Mouse (Mus musculus): ENCODE measurements at regions not wholly inside any gene's neighbourhood (a gene's known extent, or its start where the extent isn't known, plus 50 kb on each side); places are given as distances from the start of the nearest gene placed in this dataset.
A peak's percentile ranks its signal among the peaks of the same experiment; 100 is the strongest.

DNA sequence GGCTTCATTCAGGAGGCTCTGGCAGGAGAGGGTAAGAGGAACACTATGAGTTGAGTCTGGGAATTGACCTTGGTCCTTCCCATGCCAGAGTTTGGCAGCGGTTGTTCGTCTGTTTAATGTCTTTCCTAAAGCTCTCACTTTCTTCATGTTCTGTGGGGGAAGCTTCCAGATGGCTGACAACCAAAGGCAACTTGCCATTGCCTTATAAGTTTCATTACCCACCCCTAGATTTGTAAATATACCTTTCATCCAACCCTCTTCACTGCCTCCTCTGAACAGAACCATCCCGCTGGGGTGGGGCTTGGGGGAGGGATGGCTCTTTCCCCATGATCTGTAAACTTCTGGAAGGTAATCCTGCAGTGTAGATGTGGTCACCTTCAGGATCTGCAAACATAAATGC lies 109.7 kb upstream of the Tmc3 start:
- DNase-seq (ENCODE audit: extremely low spot score, low spot score) = no peak

DNA sequence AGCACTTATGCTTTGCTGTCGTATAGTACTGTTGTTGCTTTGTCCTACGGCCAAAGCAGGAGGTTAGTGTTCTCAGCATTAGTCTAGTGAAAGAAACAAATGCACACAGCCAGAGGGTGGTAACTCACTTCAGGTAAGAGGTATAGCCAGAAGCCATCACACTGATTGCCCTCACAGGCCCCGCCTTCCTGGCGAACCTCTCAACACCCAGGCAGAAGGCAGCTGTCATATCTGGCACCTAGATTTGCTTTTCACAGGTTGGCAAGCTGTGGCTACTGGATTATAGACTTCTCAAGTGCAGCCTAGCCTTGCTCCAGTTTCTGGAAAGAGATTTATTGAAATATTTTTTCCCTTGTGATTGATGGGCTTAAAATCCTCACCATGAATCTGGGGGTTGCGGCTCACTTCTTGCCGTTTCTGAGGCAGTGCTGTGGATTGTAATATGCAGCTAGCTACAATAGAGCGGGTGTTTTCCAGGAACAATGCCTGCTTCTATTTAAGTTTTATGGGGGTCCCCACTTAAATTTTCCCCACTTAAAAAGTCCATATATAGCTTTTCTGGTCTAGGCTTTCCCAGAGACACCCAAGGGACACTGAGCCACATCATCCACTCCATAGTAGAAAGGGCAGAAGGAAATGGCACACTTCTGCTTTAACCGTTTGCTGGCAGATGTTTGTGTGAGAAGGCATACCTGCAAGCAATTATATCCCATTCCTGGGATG lies 109.1 kb upstream of the Tmc3 start:
- no peak for DNase-seq (ENCODE audit: extremely low spot score, low spot score)

DNA sequence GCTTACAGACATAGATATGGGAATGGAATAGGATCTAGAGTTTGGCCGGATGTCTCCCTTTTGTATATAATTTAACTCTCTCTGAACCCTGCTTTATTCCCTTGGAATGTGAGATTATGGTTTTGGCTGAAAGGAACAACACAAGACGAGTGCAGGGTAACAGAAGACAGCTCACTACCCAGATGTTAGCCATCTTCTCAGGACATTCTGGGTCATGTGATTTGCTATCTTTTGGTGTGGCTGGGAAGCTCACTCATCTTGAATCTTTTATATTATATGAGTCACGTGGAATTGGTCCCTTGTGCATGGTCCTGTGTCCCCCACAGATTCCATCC lies 108.6 kb upstream of the Tmc3 start:
- no peak for DNase-seq (ENCODE audit: extremely low spot score, low spot score)

DNA sequence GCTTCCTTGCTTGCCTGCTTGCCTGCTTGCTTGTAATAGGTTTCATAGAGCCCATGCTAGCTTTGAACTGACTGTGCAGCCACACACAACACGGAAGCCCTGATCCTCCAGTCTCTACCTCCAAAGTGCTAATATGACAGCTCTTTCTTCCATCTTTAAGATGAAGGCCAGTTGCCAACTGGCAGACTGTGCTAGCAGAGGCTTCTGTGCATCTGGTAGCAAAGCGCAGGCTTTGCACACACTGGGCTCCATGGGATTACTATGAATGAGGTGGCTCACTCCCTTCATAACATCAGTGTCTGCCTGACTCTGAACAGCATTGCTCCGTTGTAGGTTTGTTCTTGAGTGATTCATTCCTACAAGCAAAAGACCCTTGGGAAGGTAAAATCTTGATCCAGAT lies 107.9 kb upstream of the Tmc3 start:
- no peak for DNase-seq (ENCODE audit: extremely low spot score, low spot score)

DNA sequence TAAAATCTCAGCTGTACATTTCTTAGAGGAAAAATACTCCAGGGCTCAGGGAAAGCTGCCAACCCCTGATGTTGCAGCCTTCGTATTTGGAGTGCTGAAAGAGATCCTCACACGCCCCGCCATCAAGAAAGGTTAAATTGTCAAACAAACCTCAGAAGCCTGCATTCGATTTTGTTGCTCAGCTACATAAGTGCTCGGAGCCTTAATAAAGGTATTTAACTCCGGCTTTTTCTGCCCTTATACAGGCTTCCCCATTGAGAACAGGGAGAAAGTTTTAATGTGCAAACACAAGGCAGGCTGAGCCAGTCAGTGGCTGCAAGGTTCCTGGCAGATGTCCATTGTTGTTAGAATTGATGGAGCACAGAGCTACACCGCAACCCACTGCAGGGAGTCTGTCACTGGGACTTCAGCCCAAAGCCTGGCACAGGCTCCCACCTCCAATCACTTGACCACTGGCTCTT lies 107.0 kb upstream of the Tmc3 start:
- DNase-seq (ENCODE audit: extremely low spot score, low spot score) = peak; percentile 11

DNA sequence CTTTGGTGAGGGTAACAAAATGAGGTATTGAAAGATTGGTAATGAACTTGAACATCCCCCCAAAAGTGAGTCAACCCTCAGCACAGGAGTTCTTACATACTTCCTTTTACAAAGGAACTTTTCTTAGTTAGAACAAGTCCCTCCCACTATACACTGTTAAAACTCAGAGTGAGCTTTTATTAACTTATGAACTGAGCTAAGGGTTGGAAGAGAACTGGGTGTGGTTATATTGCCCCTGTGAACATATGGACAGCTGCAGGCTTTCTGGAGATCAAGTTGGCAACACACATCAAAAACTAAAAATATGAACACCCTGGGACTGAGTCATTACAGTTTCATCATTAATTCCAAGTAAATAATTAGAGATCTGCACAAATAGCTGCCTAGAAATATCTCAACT lies 103.1 kb upstream of the Tmc3 start:
- no peak for DNase-seq (ENCODE audit: extremely low spot score, low spot score)

DNA sequence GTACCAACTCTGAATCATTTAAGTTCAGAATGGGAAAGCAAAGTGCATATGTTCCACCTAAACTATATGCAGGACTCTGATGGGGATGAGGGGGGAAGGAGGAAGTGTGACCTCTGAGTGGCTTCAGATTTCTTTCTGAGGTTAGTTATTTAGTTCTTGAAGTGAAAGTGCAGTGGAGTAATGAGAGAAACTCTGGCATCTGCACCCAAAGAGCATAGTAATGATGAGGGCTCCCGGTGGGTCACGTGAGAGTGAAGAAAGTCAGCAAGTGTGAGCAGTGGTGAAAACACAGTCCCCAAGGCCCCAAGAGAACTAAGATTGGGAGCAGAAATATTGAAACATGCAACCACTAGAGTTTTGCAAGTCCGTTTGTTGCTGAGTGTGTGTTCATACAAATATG lies 102.5 kb upstream of the Tmc3 start:
- no peak for DNase-seq (ENCODE audit: extremely low spot score, low spot score)

DNA sequence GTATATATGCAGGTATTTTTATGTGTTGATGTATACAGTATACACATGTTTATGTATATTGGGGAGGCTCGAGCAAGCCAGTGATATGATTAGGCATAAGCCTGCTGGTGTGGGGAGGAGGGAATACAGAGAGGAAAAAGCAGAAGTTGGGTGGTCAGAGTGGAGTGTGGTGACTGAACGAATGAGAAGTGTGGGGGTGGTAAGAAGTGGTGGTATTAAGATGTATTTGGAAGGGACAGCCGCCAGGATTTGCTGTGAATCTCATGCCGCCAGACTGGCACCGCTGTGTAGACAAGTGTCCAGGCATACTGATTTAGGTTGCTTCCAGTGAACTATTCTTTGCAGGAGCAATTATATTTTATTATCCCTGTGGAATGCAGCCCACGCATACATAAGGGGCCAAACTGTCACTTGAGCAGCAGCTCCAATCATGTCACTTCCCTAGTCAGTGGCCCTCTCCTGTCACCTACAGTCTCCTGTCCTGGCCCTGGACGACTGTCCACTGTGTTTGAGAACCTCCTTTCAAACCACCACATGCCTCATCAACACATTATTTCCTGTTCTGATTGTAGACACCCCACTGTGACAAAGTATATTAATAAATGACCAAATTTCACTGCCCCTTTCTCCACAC lies 101.9 kb upstream of the Tmc3 start:
- DNase-seq (ENCODE audit: extremely low spot score, low spot score) = no peak

DNA sequence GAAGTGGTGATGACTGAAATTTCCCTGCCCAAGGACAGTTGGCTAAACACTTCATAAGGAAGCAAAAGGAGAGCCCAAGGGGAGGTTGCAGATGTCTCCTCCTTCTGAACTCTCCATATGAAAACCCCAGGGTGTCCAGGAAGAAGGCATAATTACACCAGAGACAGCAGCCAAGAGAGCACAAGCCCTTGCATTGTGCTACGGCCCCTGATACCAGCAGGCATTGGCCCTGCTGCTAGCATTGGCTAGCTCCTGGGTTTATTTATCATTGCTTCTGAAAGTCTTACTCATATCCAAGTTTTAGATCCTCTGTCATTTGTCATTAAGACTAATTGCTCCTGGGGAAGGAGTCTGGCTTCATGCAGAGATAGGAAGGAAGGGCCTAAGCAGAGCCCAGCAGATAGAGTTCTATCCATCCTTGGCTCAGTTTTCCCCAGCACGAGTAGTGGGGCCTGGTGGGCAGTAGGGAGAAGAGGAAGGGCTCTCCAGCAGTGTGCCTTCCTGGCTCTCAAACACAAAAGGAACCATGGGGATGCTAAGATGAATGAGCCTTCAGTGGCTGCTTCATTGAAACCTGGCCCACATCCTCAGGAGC lies 98.5 kb upstream of the Tmc3 start:
- no peak for DNase-seq (ENCODE audit: extremely low spot score, low spot score)

DNA sequence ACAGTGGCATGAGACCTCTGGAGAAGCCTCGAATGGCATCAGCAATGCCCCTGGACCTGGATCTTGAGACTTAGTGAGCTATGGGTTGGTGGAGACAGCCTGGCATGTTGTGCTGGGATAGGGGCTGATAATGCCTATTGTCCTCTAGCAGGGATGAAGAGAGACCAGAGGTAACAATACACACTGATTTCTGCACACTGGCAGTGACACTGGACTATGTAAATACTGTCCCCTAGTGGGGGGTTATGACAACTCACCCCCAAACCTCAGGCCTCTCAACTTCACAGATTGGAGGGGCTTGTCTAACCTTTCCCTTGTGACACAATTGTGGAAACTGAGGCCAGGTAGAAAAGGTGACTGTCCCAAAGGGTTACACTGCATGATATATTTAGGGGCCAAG lies 94.9 kb upstream of the Tmc3 start:
- DNase-seq (ENCODE audit: extremely low spot score, low spot score) = peak; percentile 40

DNA sequence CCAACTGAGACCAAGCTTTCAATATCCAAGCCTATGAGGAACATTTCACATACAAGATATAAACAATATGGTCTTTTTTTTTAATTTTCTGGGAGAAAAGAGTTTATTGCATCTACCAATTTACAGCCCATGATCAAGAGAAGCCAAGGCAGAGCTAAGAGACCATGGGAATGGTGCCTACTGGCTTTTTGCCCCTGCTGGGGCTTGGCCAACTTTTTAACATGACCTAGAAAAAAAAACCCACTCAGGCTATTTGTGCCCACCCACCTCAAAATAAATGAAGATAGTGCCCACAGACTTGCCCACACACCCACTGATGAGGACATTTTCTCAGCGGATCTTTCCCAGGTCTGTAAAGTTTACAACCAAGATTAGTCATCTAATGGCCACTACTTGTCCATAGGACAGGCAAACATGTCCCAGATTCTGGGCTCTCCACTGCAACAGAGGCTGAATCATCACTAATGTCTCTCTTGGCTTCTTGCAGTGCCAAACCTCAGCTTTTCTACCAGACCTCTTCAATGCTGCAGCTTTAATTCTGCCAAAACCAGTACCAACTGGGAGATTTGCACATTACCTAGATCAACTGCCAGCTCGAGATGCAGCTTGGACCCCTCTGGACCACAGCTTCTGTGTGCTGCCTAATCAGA lies 79.6 kb upstream of the Tmc3 start:
- DNase-seq (ENCODE audit: extremely low spot score, low spot score) = no peak

DNA sequence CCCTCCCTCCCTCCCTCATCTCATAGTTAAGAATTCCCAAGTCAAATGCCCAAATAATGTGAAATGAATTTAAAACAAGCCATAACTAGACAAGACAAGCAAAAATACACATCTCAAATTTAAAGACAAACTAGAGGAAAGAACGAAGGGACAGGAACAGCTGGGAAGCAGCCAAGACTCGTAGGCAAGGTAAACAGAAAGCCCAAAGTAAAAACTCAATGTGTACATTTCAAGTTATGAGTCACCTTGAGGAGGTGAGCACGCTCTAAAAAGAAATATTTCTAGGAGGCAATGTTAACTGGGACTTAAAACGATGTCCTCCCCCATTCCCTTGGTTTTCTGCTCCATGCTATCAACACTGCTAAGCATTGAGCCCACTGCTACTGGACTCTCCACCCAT lies 68.4 kb upstream of the Tmc3 start:
- DNase-seq (ENCODE audit: extremely low spot score, low spot score) = no peak

DNA sequence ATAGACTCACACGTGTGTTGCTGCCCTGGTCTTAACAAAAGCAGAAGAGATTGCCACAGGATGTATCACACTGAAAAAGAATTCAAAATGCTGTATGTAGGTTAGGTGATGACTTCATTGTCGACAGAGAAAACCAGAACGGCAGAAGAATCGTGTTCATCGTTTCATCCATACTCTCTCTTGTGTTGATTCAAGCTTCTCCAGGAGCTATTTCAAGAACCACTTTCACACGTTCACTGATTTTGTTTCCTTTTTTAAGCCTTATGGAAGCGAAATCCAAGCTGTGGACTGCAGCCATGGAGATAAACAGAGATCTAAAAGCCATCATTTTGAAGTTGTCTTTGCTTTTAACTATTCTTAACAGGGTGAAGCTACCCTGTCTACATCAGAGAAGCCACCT lies 63.2 kb upstream of the Tmc3 start:
- no peak for DNase-seq (ENCODE audit: extremely low spot score, low spot score)
